Mouse (Mus musculus): ENCODE measurements around the gene Iqck. TPM values are rescaled to one million over a fixed set of nuclear protein-coding genes. Genes with fewer than 3 reads are reported as not detected.
A peak's percentile ranks its signal among the peaks of the same experiment; 100 is the strongest.

Gene Iqck
- polyA plus RNA-seq, 1 experiment, result 5.9 TPM

- WGBS, result 9% methylated on average over 3 of the region's 3 CpGs
- Histone ChIP-seq H3K27me3 (ENCODE audit: control insufficient read depth, insufficient read depth, low read length) (no peaks in the 10 kb centered on the region), H3K4me1 (ENCODE audit: control insufficient read depth, insufficient read depth, low read length) (peaks cover 13% of the 10 kb centered on the region), H3K27ac (ENCODE audit: insufficient read depth, low read length) (no peak overlapping the region), H3K4me3 (replicated peaks; ENCODE audit: insufficient read depth, low read depth, low read length) (peak overlapping the region; percentile 79)
- TF ChIP-seq POLR2A (IDR thresholded peaks at IDR 0.05; ENCODE audit: borderline replicate concordance, insufficient read depth, low read length) (no peak), CTCF (IDR thresholded peaks at IDR 0.05; ENCODE audit: borderline replicate concordance, insufficient read depth, low read depth, low read length) (no peak)
- DNase-seq, result no peak
Measured at GRCm38 (mm10) chr7:118854606-118855005, 946 bp upstream of the Iqck start.

DNA sequence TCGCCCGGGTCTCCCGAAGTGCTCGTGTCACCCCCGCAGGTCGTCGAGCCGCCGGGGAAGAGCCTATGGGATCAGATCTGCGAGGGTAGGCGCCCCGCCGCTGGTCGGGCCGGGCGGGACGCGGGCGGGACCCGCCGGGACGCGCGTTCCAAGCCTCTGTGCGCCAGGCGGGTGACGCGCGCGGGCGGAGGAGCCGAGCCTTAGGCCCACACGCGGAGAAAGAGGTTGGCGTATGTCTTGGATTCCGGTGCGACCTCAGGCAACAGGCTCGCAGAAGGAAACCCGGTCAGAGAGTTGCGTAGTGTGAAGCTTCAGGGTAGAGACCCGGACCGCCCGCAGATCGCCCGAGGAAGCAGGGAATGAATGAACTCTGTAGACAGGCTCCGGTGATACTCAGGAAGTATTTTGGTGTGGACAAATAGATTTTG lies 339 bp downstream of the Iqck start, which contains the start of gene Knop1:
TSS of gene Knop1 (minus strand) at position 378 of the 428 bp plus-strand sequence.
- H3K27me3 ChIP-seq (ENCODE audit: control insufficient read depth, insufficient read depth, low read length), result no peaks in the 10 kb centered on the region
- TF ChIP-seq CTCF (IDR thresholded peaks at IDR 0.05; ENCODE audit: borderline replicate concordance, insufficient read depth, low read depth, low read length), result no peak
- TF ChIP-seq POLR2A (IDR thresholded peaks at IDR 0.05; ENCODE audit: borderline replicate concordance, insufficient read depth, low read length), result no peak
- under 1% methylated on average over 46 of the region's 46 CpGs for WGBS
- H3K27ac ChIP-seq (ENCODE audit: insufficient read depth, low read length), result peak within 1 kb of the TSS; percentile 17
- peaks cover 6% of the 10 kb centered on the region for H3K4me1 ChIP-seq (ENCODE audit: control insufficient read depth, insufficient read depth, low read length)
- H3K4me3 ChIP-seq (replicated peaks; ENCODE audit: insufficient read depth, low read depth, low read length), result peak within 1 kb of the TSS; percentile 79
- no peak for DNase-seq

GRCm38 (mm10) chr7:118858640-118859039 lies 3.1 kb downstream of the Iqck start:
- Histone ChIP-seq H3K4me3 (replicated peaks; ENCODE audit: insufficient read depth, low read depth, low read length) (no peak overlapping the region), H3K27ac (ENCODE audit: insufficient read depth, low read length) (no peak overlapping the region), H3K4me1 (ENCODE audit: control insufficient read depth, insufficient read depth, low read length) (no peaks in the 10 kb centered on the region; the same call in 1 of the 2 replicates), H3K27me3 (ENCODE audit: control insufficient read depth, insufficient read depth, low read length) (no peaks in the 10 kb centered on the region)
- DNase-seq, result no peak
- TF ChIP-seq CTCF (IDR thresholded peaks at IDR 0.05; ENCODE audit: borderline replicate concordance, insufficient read depth, low read depth, low read length), result no peak
- TF ChIP-seq POLR2A (IDR thresholded peaks at IDR 0.05; ENCODE audit: borderline replicate concordance, insufficient read depth, low read length), result no peak
- 92% methylated on average over 1 of the region's 1 CpGs for whole genome bisulfite sequencing

- no peak overlapping the region for H3K27ac ChIP-seq (ENCODE audit: insufficient read depth, low read length)
- H3K27me3 ChIP-seq (ENCODE audit: control insufficient read depth, insufficient read depth, low read length), result no peaks in the 10 kb centered on the region
- no peaks in the 10 kb centered on the region for H3K4me1 ChIP-seq (ENCODE audit: control insufficient read depth, insufficient read depth, low read length)
- no peak for TF ChIP-seq POLR2A (IDR thresholded peaks at IDR 0.05; ENCODE audit: borderline replicate concordance, insufficient read depth, low read length)
- no peak for TF ChIP-seq CTCF (IDR thresholded peaks at IDR 0.05; ENCODE audit: borderline replicate concordance, insufficient read depth, low read depth, low read length)
- DNase-seq, result no peak
- WGBS, result 83% methylated on average over 2 of the region's 2 CpGs
- no peak overlapping the region for H3K4me3 ChIP-seq (replicated peaks; ENCODE audit: insufficient read depth, low read depth, low read length)
Measured at GRCm38 (mm10) chr7:118865362-118865761, 9.8 kb downstream of the Iqck start.

- Histone ChIP-seq H3K4me3 (replicated peaks; ENCODE audit: insufficient read depth, low read depth, low read length) (no peak overlapping the region), H3K27me3 (ENCODE audit: control insufficient read depth, insufficient read depth, low read length) (no peaks in the 10 kb centered on the region), H3K4me1 (ENCODE audit: control insufficient read depth, insufficient read depth, low read length) (no peaks in the 10 kb centered on the region), H3K27ac (ENCODE audit: insufficient read depth, low read length) (no peak overlapping the region)
- TF ChIP-seq POLR2A (IDR thresholded peaks at IDR 0.05; ENCODE audit: borderline replicate concordance, insufficient read depth, low read length), result no peak
- WGBS, result 84% methylated on average over 3 of the region's 3 CpGs
- no peak for DNase-seq
Measured at GRCm38 (mm10) chr7:118879466-118880029, 24.0 kb downstream of the Iqck start.

- 92% methylated on average over 4 of the region's 4 CpGs for WGBS
- H3K4me3 ChIP-seq (replicated peaks; ENCODE audit: insufficient read depth, low read depth, low read length), result no peak overlapping the region
- no peak overlapping the region for H3K27ac ChIP-seq (ENCODE audit: insufficient read depth, low read length)
- no peak for TF ChIP-seq POLR2A (IDR thresholded peaks at IDR 0.05; ENCODE audit: borderline replicate concordance, insufficient read depth, low read length)
- no peak for TF ChIP-seq CTCF (IDR thresholded peaks at IDR 0.05; ENCODE audit: borderline replicate concordance, insufficient read depth, low read depth, low read length)
- no peaks in the 10 kb centered on the region for H3K4me1 ChIP-seq (ENCODE audit: control insufficient read depth, insufficient read depth, low read length)
- no peak for DNase-seq
- no peaks in the 10 kb centered on the region for H3K27me3 ChIP-seq (ENCODE audit: control insufficient read depth, insufficient read depth, low read length)
Measured at GRCm38 (mm10) chr7:118883957-118884356, 28.4 kb downstream of the Iqck start.

- H3K4me3 ChIP-seq (replicated peaks; ENCODE audit: insufficient read depth, low read depth, low read length), result no peak overlapping the region
- no peaks in the 10 kb centered on the region for H3K4me1 ChIP-seq (ENCODE audit: control insufficient read depth, insufficient read depth, low read length)
- H3K27me3 ChIP-seq (ENCODE audit: control insufficient read depth, insufficient read depth, low read length), result no peaks in the 10 kb centered on the region
- no peak for DNase-seq
- TF ChIP-seq POLR2A (IDR thresholded peaks at IDR 0.05; ENCODE audit: borderline replicate concordance, insufficient read depth, low read length), result no peak
- TF ChIP-seq CTCF (IDR thresholded peaks at IDR 0.05; ENCODE audit: borderline replicate concordance, insufficient read depth, low read depth, low read length), result no peak
- no peak overlapping the region for H3K27ac ChIP-seq (ENCODE audit: insufficient read depth, low read length)
- WGBS, result 79% methylated on average over 4 of the region's 4 CpGs
Measured at GRCm38 (mm10) chr7:118884969-118885368, 29.4 kb downstream of the Iqck start.

- no peak for DNase-seq
- no peak overlapping the region for H3K27ac ChIP-seq (ENCODE audit: insufficient read depth, low read length)
- H3K4me1 ChIP-seq (ENCODE audit: control insufficient read depth, insufficient read depth, low read length), result no peaks in the 10 kb centered on the region
- no peak overlapping the region for H3K4me3 ChIP-seq (replicated peaks; ENCODE audit: insufficient read depth, low read depth, low read length)
- no peaks in the 10 kb centered on the region for H3K27me3 ChIP-seq (ENCODE audit: control insufficient read depth, insufficient read depth, low read length)
- whole genome bisulfite sequencing, result 74% methylated on average over 6 of the region's 6 CpGs
- TF ChIP-seq CTCF (IDR thresholded peaks at IDR 0.05; ENCODE audit: borderline replicate concordance, insufficient read depth, low read depth, low read length) (no peak), POLR2A (IDR thresholded peaks at IDR 0.05; ENCODE audit: borderline replicate concordance, insufficient read depth, low read length) (no peak)
Measured at GRCm38 (mm10) chr7:118887303-118888055, 31.9 kb downstream of the Iqck start.

Data from cerebellum, adult 2 months (tissue).